Mouse (Mus musculus) heart, embryonic 11.5 days (tissue): ENCODE data around the gene Nans. TPM values are rescaled to one million over a fixed set of nuclear protein-coding genes. Genes with fewer than 3 reads are reported as not detected.
A peak's percentile ranks its signal among the peaks of the same experiment; 100 is the strongest.

ENCODE experiments used
- ATAC-seq: fragments of 200-750 bp; cut with Nextera tagmentation; replicated peaks from 2 replicates; pipeline ENCODE4 v1.8.0; 2017; ENCODE audit warnings: moderate library complexity; ENCODE audit not compliant: insufficient number of reproducible peaks, low FRiP score, low TSS enrichment
- H3K27ac ChIP-seq: fragments of 300-500 bp; sonication (generic); 2 replicates; pipeline ENCODE4 v1.5.1; 2014; ENCODE audit warnings: mild to moderate bottlenecking, low read depth, low read length
- H3K27me3 ChIP-seq: fragments of 300-500 bp; sonication (generic); 2 replicates; pipeline ENCODE4 v1.6.1; 2014; ENCODE audit warnings: mild to moderate bottlenecking, low read length, mixed read lengths; ENCODE audit not compliant: control insufficient read depth, insufficient read depth
- H3K36me3 ChIP-seq: fragments of 300-500 bp; sonication (generic); 2 replicates; pipeline ENCODE4 v1.6.1; 2014; ENCODE audit warnings: mild to moderate bottlenecking, low read length, moderate library complexity, mixed read lengths; ENCODE audit not compliant: control insufficient read depth, insufficient read depth
- H3K4me1 ChIP-seq: fragments of 300-500 bp; sonication (generic); 2 replicates; pipeline ENCODE4 v1.6.1; 2014; ENCODE audit warnings: low read length; ENCODE audit not compliant: control insufficient read depth, insufficient read depth
- H3K4me2 ChIP-seq: fragments of 300-500 bp; sonication (generic); 2 replicates; pipeline ENCODE4 v1.6.1; 2014; ENCODE audit warnings: mild to moderate bottlenecking, moderate library complexity
- H3K4me3 ChIP-seq: fragments of 300-500 bp; sonication (generic); 2 replicates; pipeline ENCODE4 v1.5.1; 2014; ENCODE audit warnings: low read depth, low read length
- H3K9ac ChIP-seq: fragments of 300-500 bp; sonication (generic); 2 replicates; pipeline ENCODE4 v1.6.1; 2014; ENCODE audit warnings: mild to moderate bottlenecking, low read depth, low read length, moderate library complexity
- H3K9me3 ChIP-seq: fragments of 300-500 bp; sonication (generic); replicated peaks from 2 replicates; pipeline ENCODE4 v1.6.1; 2016; ENCODE audit warnings: low read length; ENCODE audit not compliant: control insufficient read depth
- WGBS: fragments of 180-500 bp; shearing (Covaris S2); extraction: QIAGEN DNeasy Blood & Tissue Kit; methylation state at CpG from one replicate; pipeline ENCODE4 v1.1.7; 2014; ENCODE audit not compliant: insufficient replicate concordance; 5-methylcytosine and 5-hydroxymethylcytosine counted together
- polyA plus RNA-seq: library from polyadenylated mRNA; unstranded; fragments of >200 nt; fragmentation: Nextera tagmentation; extraction: Ambion mirVana; gene quantifications from 2 replicates; pipeline ENCODE4 v1.2.1, GENCODE M21; 2014

Gene Nans
- polyA plus RNA-seq, 1 experiment from 2014 or later = 84.2 TPM

DNA sequence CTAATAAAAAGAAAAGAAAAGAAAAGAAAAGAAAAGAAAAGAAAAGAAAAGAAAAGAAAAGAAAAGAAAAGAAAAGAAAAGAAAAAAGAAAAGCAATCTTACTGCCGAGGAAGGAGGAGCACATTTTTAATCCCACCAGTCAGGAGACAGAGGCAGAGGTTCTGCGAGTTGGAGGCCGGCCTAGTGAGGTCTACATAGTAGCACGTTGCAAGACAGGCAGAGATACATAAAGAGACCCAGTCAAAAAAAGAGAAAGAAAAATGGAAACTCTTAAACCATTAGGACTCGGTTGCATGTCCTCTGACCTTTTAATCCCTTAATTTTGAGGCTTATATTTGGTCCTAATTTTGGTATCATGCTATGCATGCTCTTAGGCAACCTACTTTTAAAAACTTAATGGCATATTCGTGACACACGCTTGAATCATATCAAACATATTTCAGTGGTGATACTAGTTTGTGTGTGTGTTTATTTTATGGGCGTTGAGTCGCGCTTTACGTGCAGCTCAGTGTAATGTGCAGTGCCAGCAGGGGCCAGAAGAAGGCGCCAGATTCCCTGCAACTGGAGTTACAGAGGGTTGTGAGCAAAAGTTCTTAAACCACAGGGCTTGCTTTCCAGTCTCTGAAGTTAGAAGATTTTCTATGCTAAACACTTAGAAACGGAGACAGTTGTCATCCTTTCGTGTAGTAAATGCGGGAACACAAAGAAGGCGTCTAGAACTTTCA lies 18.9 kb downstream of the Nans start:
- Histone ChIP-seq H3K4me1 (peaks cover 9% of the 10 kb centered on the region; the same call in 1 of the 2 replicates), H3K4me2 (peak overlapping the region; percentile 97), H3K9ac (no peak overlapping the region), H3K27ac (no peak overlapping the region), H3K36me3 (no peaks in the 10 kb centered on the region), H3K9me3 (no peaks in the 10 kb centered on the region), H3K27me3 (peaks cover 21% of the 10 kb centered on the region), H3K4me3 (peak overlapping the region; percentile 66)
- 10% methylated on average over 16 of the region's 16 CpGs for WGBS
- ATAC-seq = no peak

DNA sequence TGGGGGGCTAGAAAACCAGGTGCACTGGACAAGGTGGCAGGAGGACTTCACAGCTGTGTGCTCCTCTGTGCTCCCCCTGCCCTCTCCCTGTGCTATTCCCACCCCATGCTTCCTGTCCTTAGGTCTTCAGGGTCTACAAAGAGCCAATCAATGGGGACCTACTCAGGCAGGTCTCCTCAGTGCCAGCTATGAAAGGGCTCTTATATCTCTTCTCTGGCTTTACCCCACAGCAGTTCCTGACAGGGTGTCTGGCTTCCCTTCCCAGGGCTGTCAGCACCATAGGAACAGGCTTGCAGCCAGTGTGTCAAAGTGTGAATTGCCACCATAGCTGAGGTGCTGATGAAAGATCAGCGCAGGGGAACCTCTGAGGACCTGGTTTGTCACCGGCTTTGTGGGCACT lies 31.4 kb downstream of the Nans start:
- Histone ChIP-seq H3K9me3 (no peaks in the 10 kb centered on the region), H3K36me3 (no peaks in the 10 kb centered on the region), H3K9ac (no peak overlapping the region), H3K27ac (no peak overlapping the region), H3K4me2 (no peak overlapping the region), H3K4me1 (peaks cover 5% of the 10 kb centered on the region; the same call in 1 of the 2 replicates), H3K27me3 (peaks cover 3% of the 10 kb centered on the region; the same call in 1 of the 2 replicates), H3K4me3 (no peak overlapping the region)
- WGBS = 42% methylated on average over 2 of the region's 2 CpGs
- no peak for ATAC-seq

DNA sequence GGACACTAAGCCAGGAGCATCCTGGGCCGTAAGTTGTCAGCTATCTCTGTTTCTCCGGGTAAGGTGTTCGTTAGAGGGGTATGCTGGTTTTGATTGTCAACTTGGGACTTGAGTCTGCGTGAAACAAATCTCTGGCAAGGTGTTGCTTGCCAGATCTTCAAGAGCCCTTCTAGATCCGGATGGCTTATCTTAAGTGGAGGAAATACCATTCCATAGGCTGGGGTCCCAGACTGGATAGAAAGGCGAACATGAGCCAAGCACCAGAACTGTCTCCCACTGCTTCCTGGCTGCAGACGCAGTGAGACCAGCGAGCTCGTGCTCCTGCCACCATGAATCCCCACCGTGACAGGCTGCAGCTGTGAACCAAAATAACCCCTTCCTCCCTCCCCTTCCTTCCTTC lies 32.4 kb downstream of the Nans start:
- ATAC-seq = no peak
- 59% methylated on average over 10 of the region's 10 CpGs for WGBS
- no peak overlapping the region for H3K4me3 ChIP-seq

DNA sequence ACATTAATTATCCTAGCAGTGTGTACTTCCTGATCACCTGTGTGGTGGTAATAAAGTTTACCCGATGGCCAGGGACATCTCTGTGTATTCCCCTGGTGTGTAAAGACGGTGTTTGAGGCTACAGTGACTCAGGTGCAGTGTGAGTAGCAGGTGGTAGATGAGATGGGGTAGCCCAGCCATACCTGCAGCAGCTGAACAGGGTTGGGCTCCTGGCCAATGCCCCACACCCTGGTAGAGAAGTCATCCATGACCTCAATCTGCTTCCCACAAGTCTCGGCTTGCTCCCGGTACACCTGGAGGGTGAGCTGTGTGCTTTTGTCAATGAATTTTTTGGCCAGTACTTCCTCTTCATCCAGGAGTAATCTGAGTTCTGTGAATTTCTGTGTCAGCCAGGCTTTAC lies 34.3 kb downstream of the Nans start:
- peaks cover 6% of the 10 kb centered on the region; the same call in 1 of the 2 replicates for H3K27me3 ChIP-seq
- WGBS = 83% methylated on average over 4 of the region's 4 CpGs
- ATAC-seq = no peak
- no peak overlapping the region for H3K4me2 ChIP-seq
- no peak overlapping the region for H3K4me3 ChIP-seq
- no peak overlapping the region for H3K9ac ChIP-seq
- H3K27ac ChIP-seq = no peak overlapping the region
- H3K9me3 ChIP-seq = no peaks in the 10 kb centered on the region
- H3K4me1 ChIP-seq = peaks cover 9% of the 10 kb centered on the region
- H3K36me3 ChIP-seq = no peaks in the 10 kb centered on the region

More for the DNA sequence above, 32.4 kb downstream of the Nans start:
- peaks cover 5% of the 10 kb centered on the region; the same call in 1 of the 2 replicates for H3K4me1 ChIP-seq
- H3K9me3 ChIP-seq = no peaks in the 10 kb centered on the region
- H3K4me2 ChIP-seq = no peak overlapping the region
- no peak overlapping the region for H3K9ac ChIP-seq
- H3K36me3 ChIP-seq = no peaks in the 10 kb centered on the region
- H3K27ac ChIP-seq = no peak overlapping the region
- peaks cover 3% of the 10 kb centered on the region; the same call in 1 of the 2 replicates for H3K27me3 ChIP-seq

DNA sequence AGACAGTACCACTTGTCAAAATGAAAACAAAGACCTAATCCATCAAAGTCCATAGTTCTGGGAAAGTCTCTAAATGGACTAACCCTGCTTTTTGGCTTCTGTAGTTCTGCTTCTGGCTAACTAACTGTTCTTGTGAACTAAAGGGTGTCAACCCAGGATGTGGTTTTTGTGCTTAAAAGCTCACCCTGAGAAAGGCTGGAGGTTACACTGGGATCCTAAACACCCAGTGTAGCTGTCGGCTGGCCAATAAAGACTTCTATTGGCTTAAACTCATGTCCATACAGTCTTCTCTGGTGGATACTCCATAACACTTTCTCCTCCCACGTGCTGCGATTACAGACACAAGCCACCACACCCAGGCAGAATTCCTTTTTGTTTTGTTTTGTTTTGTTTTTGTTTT lies 37.2 kb downstream of the Nans start:
- peak overlapping the region; percentile 84 for H3K4me2 ChIP-seq
- H3K27ac ChIP-seq = no peak overlapping the region
- WGBS = 80% methylated on average over 3 of the region's 3 CpGs
- H3K9me3 ChIP-seq = no peaks in the 10 kb centered on the region
- H3K9ac ChIP-seq = no peak overlapping the region
- no peak overlapping the region for H3K4me3 ChIP-seq
- peaks cover 4% of the 10 kb centered on the region; the same call in 1 of the 2 replicates for H3K4me1 ChIP-seq
- no peak for ATAC-seq
- H3K27me3 ChIP-seq = peaks cover 9% of the 10 kb centered on the region; the same call in 1 of the 2 replicates
- H3K36me3 ChIP-seq = no peaks in the 10 kb centered on the region

DNA sequence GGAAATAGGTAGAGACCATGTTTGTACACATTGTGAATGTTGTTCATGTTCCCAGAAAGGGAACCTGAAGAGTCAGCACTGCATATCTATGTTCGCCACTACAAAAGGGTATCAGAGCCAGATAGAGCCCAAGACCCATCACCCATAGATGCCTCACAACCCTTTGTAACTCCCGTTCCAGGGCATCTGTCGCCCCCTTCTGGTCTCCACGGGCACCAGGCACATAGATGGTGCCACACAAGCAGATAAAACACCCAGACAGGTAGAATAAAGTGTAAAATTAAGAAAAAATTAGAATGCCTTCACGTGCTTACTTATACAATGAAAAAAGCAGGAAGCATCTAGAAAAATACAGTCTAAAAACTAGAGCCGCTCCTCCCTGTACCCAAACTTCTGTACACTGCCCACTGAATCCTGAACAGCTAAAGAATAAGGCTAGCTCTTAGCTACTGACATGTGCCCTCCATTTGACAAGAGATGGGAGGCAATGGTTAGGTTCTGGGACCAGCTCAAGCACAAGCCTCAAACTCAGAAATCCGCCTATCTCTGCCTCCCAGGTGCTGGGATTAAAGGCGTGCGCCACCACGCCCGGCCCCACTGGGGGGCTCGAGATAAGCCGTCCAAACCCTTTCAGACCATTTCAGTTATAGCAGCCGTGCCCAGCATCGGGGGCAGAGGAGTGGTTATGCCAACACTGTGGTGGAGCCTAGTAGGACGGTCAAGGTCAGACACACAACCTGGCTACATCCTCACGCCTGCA lies 37.9 kb downstream of the Nans start:
- Histone ChIP-seq H3K27ac (peak overlapping the region; percentile 71; the same call in 1 of the 2 replicates), H3K4me1 (peaks cover 4% of the 10 kb centered on the region; the same call in 1 of the 2 replicates), H3K27me3 (peaks cover 9% of the 10 kb centered on the region; the same call in 1 of the 2 replicates), H3K9ac (peak overlapping the region; percentile 46; the same call in 1 of the 2 replicates), H3K4me2 (peak overlapping the region; percentile 84), H3K4me3 (peak overlapping the region; percentile 40), H3K36me3 (no peaks in the 10 kb centered on the region), H3K9me3 (no peaks in the 10 kb centered on the region)
- peak; percentile 71 for ATAC-seq
- WGBS = 16% methylated on average over 17 of the region's 17 CpGs

DNA sequence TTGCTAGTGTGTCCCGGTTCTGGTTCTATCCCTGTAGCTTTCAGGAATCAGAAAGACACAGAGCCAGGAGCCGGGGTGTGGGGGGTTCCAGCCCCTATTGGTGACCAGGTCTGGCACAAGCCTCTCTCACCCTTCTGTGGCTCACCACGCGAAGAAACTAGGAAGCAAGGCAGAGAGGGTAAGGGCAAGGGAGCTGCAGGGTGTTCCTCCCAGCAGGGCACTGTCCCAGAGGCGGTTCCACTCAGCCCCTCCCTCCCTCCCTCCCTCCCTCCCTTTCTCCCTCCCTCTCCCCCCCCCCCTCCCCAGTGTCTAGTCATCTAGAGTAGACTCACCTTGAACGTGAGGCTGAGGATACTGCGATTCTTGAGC lies 38.5 kb downstream of the Nans start:
- Histone ChIP-seq H3K4me1 (peaks cover 4% of the 10 kb centered on the region; the same call in 1 of the 2 replicates), H3K4me2 (peak overlapping the region; percentile 84), H3K27ac (peak overlapping the region; percentile 71; the same call in 1 of the 2 replicates), H3K4me3 (peak overlapping the region; percentile 40), H3K9ac (peak overlapping the region; percentile 52; the same call in 1 of the 2 replicates), H3K9me3 (no peaks in the 10 kb centered on the region), H3K27me3 (peaks cover 10% of the 10 kb centered on the region; the same call in 1 of the 2 replicates), H3K36me3 (no peaks in the 10 kb centered on the region)
- WGBS = 2% methylated on average over 6 of the region's 7 CpGs
- peak; percentile 80 for ATAC-seq

DNA sequence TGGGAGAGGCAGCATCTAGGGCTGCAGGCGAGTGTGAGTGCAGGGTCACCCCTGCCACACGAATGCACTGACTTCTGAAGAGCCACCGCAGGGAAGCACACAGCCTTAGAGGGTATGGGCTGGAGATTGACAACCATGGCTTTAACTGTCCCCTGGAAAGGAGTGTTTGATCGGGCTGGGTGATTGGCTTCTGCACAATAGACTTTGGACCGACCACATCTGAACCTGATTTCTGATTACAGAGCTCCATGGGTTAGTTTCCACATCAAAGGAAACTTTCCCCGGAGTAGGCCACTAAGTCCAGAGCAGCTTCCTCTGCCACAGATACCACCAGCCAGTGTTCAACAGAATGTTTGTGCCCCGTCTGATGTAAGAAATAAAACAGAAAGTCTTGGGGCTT lies 40.7 kb downstream of the Nans start:
- no peaks in the 10 kb centered on the region for H3K36me3 ChIP-seq
- no peak overlapping the region for H3K4me2 ChIP-seq
- no peaks in the 10 kb centered on the region for H3K9me3 ChIP-seq
- H3K4me3 ChIP-seq = no peak overlapping the region
- H3K9ac ChIP-seq = no peak overlapping the region
- ATAC-seq = no peak
- peaks cover 12% of the 10 kb centered on the region; the same call in 1 of the 2 replicates for H3K4me1 ChIP-seq
- WGBS = 48% methylated on average over 7 of the region's 7 CpGs
- H3K27ac ChIP-seq = no peak overlapping the region
- peaks cover 22% of the 10 kb centered on the region for H3K27me3 ChIP-seq
